Mouse (Mus musculus) midbrain, postnatal 0 days (tissue): Measurements from ENCODE around the gene Lin28a. TPM values are rescaled to one million over a fixed set of nuclear protein-coding genes. Genes with fewer than 3 reads are reported as not detected.

Source experiments
- ATAC-seq: fragments of 200-750 bp; cut with Nextera tagmentation; 2 replicates; pipeline ENCODE4 v1.8.0; 2017; ENCODE audit warnings: moderate number of reproducible peaks, mild to moderate bottlenecking, moderate TSS enrichment, moderate library complexity; ENCODE audit not compliant: low FRiP score
- DNase-seq: peaks from one replicate; pipeline ENCODE4 v3.0.0-alpha.2; 2015; ENCODE audit warnings: low spot score
- H3K27ac ChIP-seq: fragments of 300-500 bp; sonication (generic); 2 replicates; pipeline ENCODE4 v1.5.1; 2014; ENCODE audit warnings: low read depth, mild to moderate bottlenecking, low read length, mixed read lengths
- H3K27me3 ChIP-seq: fragments of 300-500 bp; sonication (generic); 2 replicates; pipeline ENCODE4 v1.6.1; 2014; ENCODE audit warnings: low read length, control low read depth, mixed read lengths; ENCODE audit not compliant: insufficient read depth
- H3K36me3 ChIP-seq: fragments of 300-500 bp; sonication (generic); 2 replicates; pipeline ENCODE4 v1.6.1; 2014; ENCODE audit warnings: low read length, control low read depth, mixed read lengths; ENCODE audit not compliant: insufficient read depth
- H3K4me1 ChIP-seq: fragments of 300-500 bp; sonication (generic); 2 replicates; pipeline ENCODE4 v1.6.1; 2014; ENCODE audit warnings: mild to moderate bottlenecking, control low read depth, antibody characterized with exemption, low read length, mixed read lengths; ENCODE audit not compliant: insufficient read depth
- H3K4me2 ChIP-seq: fragments of 300-500 bp; sonication (generic); 2 replicates; pipeline ENCODE4 v1.6.1; 2014; ENCODE audit warnings: low read depth, mild to moderate bottlenecking, low read length, mixed read lengths; ENCODE audit not compliant: poor library complexity, severe bottlenecking
- H3K4me3 ChIP-seq: fragments of 300-500 bp; sonication (generic); 2 replicates; pipeline ENCODE4 v1.5.1; 2014; ENCODE audit warnings: low read depth, mild to moderate bottlenecking, low read length, moderate library complexity
- H3K9ac ChIP-seq: fragments of 300-500 bp; sonication (generic); replicated peaks from 2 replicates; pipeline ENCODE4 v1.6.1; 2014; ENCODE audit warnings: mild to moderate bottlenecking, low read length, moderate library complexity, mixed read lengths; ENCODE audit not compliant: poor library complexity, severe bottlenecking
- H3K9me3 ChIP-seq: fragments of 300-500 bp; sonication (generic); 2 replicates; pipeline ENCODE4 v1.6.1; 2016; ENCODE audit warnings: low read length, control low read depth
- CTCF ChIP-seq: IDR thresholded peaks from 2 replicates; pipeline ENCODE4 v1.5.1; 2016; ENCODE audit warnings: antibody characterized with exemption, mild to moderate bottlenecking
- WGBS: fragments of 180-500 bp; shearing (Covaris S2); extraction: QIAGEN DNeasy Blood & Tissue Kit; methylation state at CpG from one replicate; pipeline ENCODE4 v1.1.7; 2014; 5-methylcytosine and 5-hydroxymethylcytosine counted together
- polyA plus RNA-seq: library from polyadenylated mRNA; unstranded; fragments of >200 nt; fragmentation: Nextera tagmentation; extraction: Ambion mirVana; gene quantifications from 2 replicates; pipeline ENCODE4 v1.2.1, GENCODE M21; 2015
- total RNA-seq: library from RNA; depleted of rRNA; stranded (reverse); fragments of >200 nt; gene quantifications from 2 replicates; pipeline ENCODE4 v1.2.3, GENCODE M21; 2014

The Lin28a gene
- total and polyA plus RNA-seq, 2 experiments from 2014 or later, result 0.04 to 0.05 TPM

DNA sequence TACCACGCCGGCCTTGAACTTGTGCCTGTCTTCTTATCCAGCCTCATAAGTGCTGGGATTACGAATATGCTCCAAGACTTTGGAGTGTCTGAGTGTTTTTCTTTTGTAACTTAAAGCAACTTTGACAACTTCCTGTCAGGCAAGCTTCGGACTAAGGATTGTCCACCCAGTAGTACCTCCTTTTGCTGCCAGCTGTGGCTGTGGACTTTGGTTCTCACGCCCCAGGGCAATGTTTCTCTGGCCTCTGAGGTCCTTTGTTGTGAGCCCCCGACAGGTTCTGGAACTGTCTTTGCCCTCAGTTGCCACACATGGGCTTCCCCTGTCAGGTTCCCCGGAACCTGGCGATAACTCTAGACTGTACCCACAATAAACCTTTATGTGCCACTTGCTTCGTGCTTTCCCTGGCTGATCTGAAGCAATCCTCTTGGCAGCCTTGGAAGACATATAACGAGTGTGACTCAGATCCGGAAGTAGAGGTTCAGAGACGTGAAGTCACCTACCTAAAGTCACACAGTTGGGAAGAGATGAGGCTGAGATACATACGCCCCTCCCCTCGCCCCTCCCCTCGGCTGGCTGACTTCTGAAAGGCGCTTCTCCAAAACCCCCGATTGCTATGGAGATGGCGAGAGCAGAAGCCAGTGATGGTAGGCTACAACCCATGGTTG lies 42.7 kb upstream of the Lin28a start:
- TF ChIP-seq CTCF, result no peak
- ATAC-seq, result no peak
- WGBS, result 67% methylated on average over 18 of the region's 18 CpGs

DNA sequence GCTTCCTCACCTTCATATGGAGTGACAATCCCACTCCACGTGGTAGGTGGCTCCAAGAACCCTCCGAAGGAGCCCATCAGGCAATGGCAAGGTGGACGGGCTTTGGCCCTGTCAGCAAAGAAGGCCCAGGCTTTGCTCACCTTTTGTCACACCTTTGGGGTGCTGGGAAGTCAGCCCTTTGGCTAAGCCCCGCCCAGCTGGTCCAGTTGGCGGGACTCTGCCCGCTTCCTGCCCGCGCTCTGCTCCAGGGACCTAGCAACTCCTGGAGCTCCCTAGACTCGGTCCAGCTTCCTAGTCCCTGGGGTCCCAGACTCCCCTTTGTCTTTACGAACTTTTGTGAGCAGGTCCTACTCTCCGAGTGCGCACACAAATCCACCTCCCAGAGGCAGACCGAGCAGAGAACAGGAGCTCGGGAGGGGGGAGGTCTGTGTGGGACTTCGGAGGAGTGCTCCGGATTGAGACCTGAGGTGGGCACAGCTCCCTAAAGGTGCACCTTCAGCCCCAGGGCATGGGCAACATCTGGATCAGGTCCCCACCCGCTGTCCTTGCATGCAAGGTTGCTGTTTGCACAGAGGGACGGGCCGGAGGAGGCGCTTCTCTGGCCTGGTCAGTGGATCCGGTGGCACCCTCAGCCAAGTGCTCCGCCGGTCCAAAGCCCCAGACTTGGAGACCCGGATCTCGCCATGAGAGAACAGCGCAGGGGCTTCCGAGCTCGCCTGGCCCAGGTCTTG lies 41.7 kb upstream of the Lin28a start, which contains the start of gene Crybg2:
Crybg2 (plus strand) TSS at position 681 of the 731 bp plus-strand sequence.
- 57% methylated on average over 28 of the region's 28 CpGs for WGBS
- DNase-seq (no peak), ATAC-seq (no peak)
- no peak for TF ChIP-seq CTCF
- no peak within 1 kb of the TSS for H3K9ac ChIP-seq
- H3K4me3 ChIP-seq, result no peak within 1 kb of the TSS
- no peaks in the 10 kb centered on the region for H3K36me3 ChIP-seq
- H3K27ac ChIP-seq, result no peak within 1 kb of the TSS
- no peak within 1 kb of the TSS for H3K4me2 ChIP-seq
- no peaks in the 10 kb centered on the region for H3K9me3 ChIP-seq
- no peaks in the 10 kb centered on the region for H3K4me1 ChIP-seq
- no peaks in the 10 kb centered on the region; the same call in 1 of the 2 replicates for H3K27me3 ChIP-seq

More for the DNA sequence above, 42.7 kb upstream of the Lin28a start:
- Histone ChIP-seq H3K4me3 (no peak overlapping the region), H3K9me3 (no peaks in the 10 kb centered on the region), H3K27me3 (no peaks in the 10 kb centered on the region; the same call in 1 of the 2 replicates), H3K36me3 (no peaks in the 10 kb centered on the region), H3K27ac (no peak overlapping the region), H3K9ac (no peak overlapping the region), H3K4me1 (no peaks in the 10 kb centered on the region), H3K4me2 (no peak overlapping the region)
- DNase-seq, result no peak

DNA sequence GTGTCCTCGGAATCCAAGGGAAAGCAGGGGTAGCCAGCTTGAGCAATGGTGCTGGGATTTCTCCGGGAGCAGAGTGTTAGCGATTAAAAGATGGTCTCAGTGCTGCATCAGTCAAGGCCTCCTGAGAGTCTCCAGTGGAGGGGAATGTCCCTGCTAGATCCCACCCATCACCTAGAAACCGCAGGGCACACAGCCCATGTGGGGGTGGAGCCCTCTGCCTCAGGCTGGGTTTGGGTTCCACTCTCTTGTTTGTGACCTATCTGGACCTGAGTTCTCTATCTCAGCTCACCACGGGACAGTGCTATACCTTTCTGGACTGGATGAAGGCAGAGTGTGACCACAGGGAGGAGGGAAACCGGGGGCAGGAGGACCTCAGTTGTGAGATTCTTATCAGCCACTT lies 40.3 kb upstream of the Lin28a start:
- Histone ChIP-seq H3K9me3 (no peaks in the 10 kb centered on the region), H3K36me3 (no peaks in the 10 kb centered on the region), H3K4me1 (no peaks in the 10 kb centered on the region), H3K9ac (no peak overlapping the region), H3K27ac (no peak overlapping the region), H3K4me3 (no peak overlapping the region), H3K4me2 (no peak overlapping the region), H3K27me3 (no peaks in the 10 kb centered on the region; the same call in 1 of the 2 replicates)
- ATAC-seq (no peak), DNase-seq (no peak)
- TF ChIP-seq CTCF, result no peak
- WGBS, result 80% methylated on average over 6 of the region's 6 CpGs

DNA sequence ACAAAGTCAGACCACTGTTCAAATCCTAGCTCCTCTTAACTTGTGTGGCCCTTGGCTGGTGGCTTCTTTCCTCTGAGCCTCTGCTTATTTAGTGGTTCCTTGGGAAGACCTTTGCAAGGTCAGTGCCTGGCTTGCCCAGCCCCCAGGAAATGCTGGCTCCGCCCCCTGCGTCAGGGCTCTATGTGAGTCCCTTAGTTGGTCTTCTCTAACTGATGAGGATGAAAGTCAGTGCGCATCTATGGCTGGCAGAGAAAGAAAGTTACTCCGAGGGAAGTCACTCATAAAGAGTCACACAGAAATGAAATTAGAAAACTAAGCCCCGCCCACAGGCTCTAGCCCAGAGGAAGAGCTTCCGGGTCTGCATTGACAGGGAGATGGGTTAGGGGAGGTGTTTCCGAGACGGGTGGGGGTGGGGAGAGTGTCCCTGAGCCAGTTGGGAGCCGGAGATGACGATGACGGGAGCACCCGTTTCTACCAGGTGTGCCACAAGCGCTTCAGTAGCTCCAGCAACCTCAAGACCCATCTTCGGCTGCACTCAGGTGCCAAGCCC lies 39.6 kb upstream of the Lin28a start:
- TF ChIP-seq CTCF, result no peak
- Histone ChIP-seq H3K9me3 (no peaks in the 10 kb centered on the region), H3K4me3 (no peak overlapping the region), H3K27me3 (no peaks in the 10 kb centered on the region; the same call in 1 of the 2 replicates), H3K4me2 (no peak overlapping the region), H3K27ac (no peak overlapping the region), H3K4me1 (no peaks in the 10 kb centered on the region), H3K9ac (no peak overlapping the region), H3K36me3 (no peaks in the 10 kb centered on the region)
- DNase-seq (no peak), ATAC-seq (no peak)
- WGBS, result 42% methylated on average over 14 of the region's 14 CpGs

DNA sequence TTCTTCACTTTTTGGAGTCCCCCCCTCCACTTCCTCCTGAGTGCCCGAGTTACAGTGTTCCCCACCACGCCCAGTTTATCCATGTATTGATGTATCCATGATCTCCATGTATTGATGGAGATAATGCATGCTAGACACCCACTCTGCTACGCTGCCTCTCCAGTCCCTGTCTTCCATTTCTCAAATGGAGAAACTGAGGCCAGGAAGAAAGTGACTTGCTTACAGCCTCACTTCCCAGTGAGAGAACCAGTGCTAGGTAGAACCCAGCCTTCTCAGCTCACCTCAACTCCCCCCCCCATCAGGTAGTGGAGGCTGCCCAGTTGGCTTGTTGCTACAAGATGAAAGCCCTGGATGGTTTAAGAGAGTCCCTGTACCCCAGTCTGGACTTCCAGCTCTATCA lies 34.9 kb upstream of the Lin28a start, which contains the start of gene Zfp683:
Zfp683 (plus strand) TSS at position 301 of the 400 bp plus-strand sequence.
- Histone ChIP-seq H3K9me3 (no peaks in the 10 kb centered on the region), H3K9ac (no peak within 1 kb of the TSS), H3K4me1 (no peaks in the 10 kb centered on the region; the same call in 1 of the 2 replicates), H3K4me3 (no peak within 1 kb of the TSS), H3K27ac (no peak within 1 kb of the TSS), H3K27me3 (no peaks in the 10 kb centered on the region), H3K4me2 (no peak within 1 kb of the TSS), H3K36me3 (no peaks in the 10 kb centered on the region)
- WGBS, result 84% methylated on average over 3 of the region's 3 CpGs
- TF ChIP-seq CTCF, result no peak
- no peak for DNase-seq
- no peak for ATAC-seq

DNA sequence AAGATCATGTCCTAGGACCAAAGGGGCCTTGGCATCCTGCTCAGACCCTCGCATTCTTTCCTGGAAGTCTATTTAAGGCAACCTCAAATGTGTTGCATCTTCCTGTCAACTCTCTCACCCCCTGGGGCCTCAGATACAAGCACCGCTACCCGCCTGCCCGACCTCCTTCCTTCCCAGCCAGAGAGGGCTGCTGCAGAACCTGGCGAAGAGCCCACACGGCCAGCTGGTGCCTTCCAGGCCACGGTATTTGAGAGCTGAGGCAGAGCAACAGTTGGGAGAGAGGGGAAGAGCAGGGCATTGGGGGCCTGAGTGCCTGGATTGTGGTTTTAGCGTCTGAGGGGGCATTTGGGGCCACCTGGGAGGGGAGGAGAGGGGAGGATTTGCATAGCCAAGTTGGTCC lies 33.9 kb upstream of the Lin28a start:
- no peaks in the 10 kb centered on the region for H3K9me3 ChIP-seq
- no peak for TF ChIP-seq CTCF
- H3K36me3 ChIP-seq, result no peaks in the 10 kb centered on the region
- peak; percentile 82 for DNase-seq
- H3K9ac ChIP-seq, result no peak overlapping the region
- H3K4me3 ChIP-seq, result no peak overlapping the region
- no peaks in the 10 kb centered on the region; the same call in 1 of the 2 replicates for H3K4me1 ChIP-seq
- no peak for ATAC-seq
- H3K27ac ChIP-seq, result no peak overlapping the region
- no peak overlapping the region for H3K4me2 ChIP-seq
- H3K27me3 ChIP-seq, result no peaks in the 10 kb centered on the region
- WGBS, result 26% methylated on average over 8 of the region's 8 CpGs
